Mouse (Mus musculus) T-cell, adult 66 days (primary cell): Measurements from ENCODE around the gene Sept10. TPM values are rescaled to one million over a fixed set of nuclear protein-coding genes. Genes with fewer than 3 reads are reported as not detected.

Experiments used
- total RNA-seq, 2 experiments: library from RNA; stranded (reverse); gene quantifications; 3 replicates in 1 of 2; 4 replicates in 1 of 2; pipeline ENCODE4 v1.2.4; 2023

Sept10 gene
- 1 to 10 TPM; 1.1 to 2.5 TPM for total RNA-seq

DNA sequence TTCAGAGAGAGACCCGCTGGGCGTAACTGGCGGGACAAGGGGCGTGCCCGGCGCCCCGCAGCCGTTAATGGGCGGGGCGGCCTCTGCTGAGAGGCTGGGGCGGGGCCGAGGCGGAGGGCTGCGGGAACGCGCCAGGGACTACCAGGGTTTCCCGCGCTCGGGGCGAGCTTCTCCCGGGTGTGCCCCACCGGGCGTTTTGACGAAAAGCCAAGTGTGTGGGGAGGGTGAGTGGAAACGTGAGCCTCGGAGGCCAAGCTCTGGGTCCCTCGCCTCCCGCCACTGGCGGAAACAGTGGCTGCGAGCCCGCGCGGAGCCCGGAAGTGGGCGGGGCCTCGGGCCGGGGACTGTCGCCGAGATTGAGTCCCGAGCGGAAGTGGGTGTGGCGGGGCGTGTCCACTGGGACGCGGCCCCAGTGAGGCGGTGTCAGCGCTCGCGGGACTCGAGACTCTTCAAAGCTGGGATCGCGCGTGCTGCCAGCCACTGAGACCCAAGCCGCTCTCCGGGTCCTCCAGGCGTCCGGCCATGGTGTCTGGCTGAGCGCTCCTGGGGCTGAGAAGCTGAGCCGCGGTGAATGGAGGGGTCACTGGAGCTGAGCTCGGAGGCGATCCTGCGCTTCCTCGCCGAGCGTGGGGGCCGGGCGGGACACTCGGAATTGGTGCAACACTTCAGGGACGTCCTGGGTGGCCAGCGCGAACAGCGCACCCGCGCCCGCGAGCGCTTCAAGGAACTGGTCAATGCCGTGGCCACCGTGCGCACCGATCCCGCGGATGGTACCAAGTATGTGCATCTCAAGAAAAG, at the start of gene Sept10, which contains the start of gene Sowahc:
Gene Sept10, minus strand, starts transcription at position 375 of the 798 bp plus-strand sequence.
Gene Sowahc, plus strand, starts transcription at position 481 of the 798 bp plus-strand sequence.

Other genes with a start within 250 kb of the Sept10 start
- 1 to 10 TPM; 1.8 to 2.0 TPM for gene Sowahc, start 106 bp upstream of the Sept10 start, total RNA-seq
- 10 to 100 TPM; 19.0 to 22.1 TPM for gene P4ha1, start 101.4 kb upstream of the Sept10 start, total RNA-seq
- gene Gm10273, start 173.8 kb upstream of the Sept10 start, total RNA-seq: 10 to 100 TPM in 1 of 2 experiments, under 1 TPM in 1; 0.58 to 31.1 TPM
- not detected for gene Pla2g12b, start 181.8 kb upstream of the Sept10 start, total RNA-seq
- gene Oit3, start 219.9 kb upstream of the Sept10 start, total RNA-seq: not detected